Mouse (Mus musculus): Measurements from ENCODE around the gene Tas2r114. TPM values are rescaled to one million over a fixed set of nuclear protein-coding genes. Genes with fewer than 3 reads are reported as not detected.

The Tas2r114 gene
- not detected for total RNA-seq (2021)
- long read RNA-seq, experiment 1 = 0 reads
- long read RNA-seq, experiment 2 = 0 reads

- DNase-seq (ENCODE audit: low spot score in 2 of 2) = no peak
These were observed at the start of gene Tas2r114 for GRCm38 (mm10) chr6:131689963-131690362. TSS of gene Tas2r114 (minus strand) at chr6:131690063.

- no peak for DNase-seq (ENCODE audit: low spot score in 2 of 2)
These were observed 22.9 kb upstream of the Tas2r114 start for GRCm38 (mm10) chr6:131712803-131713202.

- DNase-seq (ENCODE audit: low spot score in 2 of 2) = no peak
These were observed 2.5 kb downstream of the Tas2r114 start, which contains the start of gene Tas2r105 for GRCm38 (mm10) chr6:131687395-131687794. TSS of gene Tas2r105 (minus strand) at chr6:131687495.

GRCm38 (mm10) chr6:131685644-131686043 is 4.2 kb downstream of the Tas2r114 start, which contains the start of gene Tas2r104:
TSS of gene Tas2r104 (minus strand) at chr6:131685744.
- DNase-seq (ENCODE audit: low spot score in 2 of 2) = no peak

- no peak for DNase-seq (ENCODE audit: low spot score in 2 of 2)
These were observed 11.1 kb downstream of the Tas2r114 start, which contains the start of gene Tas2r106 for GRCm38 (mm10) chr6:131678786-131679185. TSS of gene Tas2r106 (minus strand) at chr6:131678886.

GRCm38 (mm10) chr6:131660049-131660448 is 29.8 kb downstream of the Tas2r114 start, which contains the start of gene Tas2r107:
TSS of gene Tas2r107 (minus strand) at chr6:131660149.
- DNase-seq (ENCODE audit: low spot score in 2 of 2) = no peak

Other genes starting within 250 kb of the Tas2r114 start
- gene 5430401F13Rik, start 203.7 kb downstream of the Tas2r114 start, total RNA-seq (2021) = not detected
- gene Gm6619, start 203.7 kb downstream of the Tas2r114 start, total RNA-seq (2021) = not detected
- not detected for gene Tas2r130, start 59.2 kb downstream of the Tas2r114 start, total RNA-seq (2021)
- gene Tas2r107, start 29.9 kb downstream of the Tas2r114 start, total RNA-seq (2021) = not detected
- gene Tas2r106, start 11.2 kb downstream of the Tas2r114 start, total RNA-seq (2021) = not detected
- gene Tas2r104, start 4.3 kb downstream of the Tas2r114 start, total RNA-seq (2021) = not detected
- not detected for gene Tas2r105, start 2.6 kb downstream of the Tas2r114 start, total RNA-seq (2021)